ENCODE assay signal across 9 mouse cellular contexts in genomic region chr11:64925970-64926369, GRCm38 (mm10). TPM values are rescaled to one million over a fixed set of nuclear protein-coding genes. Genes with fewer than 3 reads are reported as not detected.
DNase-seq lines count a peak whose midpoint lies in the region.
"Had no signal": no experiment of that assay in that cellular context is flagged by ENCODE, and none has a peak within 500 bp of the region (broad histone marks: within the 10 kb centered on the region; RNA-seq: fewer than 3 reads in every experiment).

No protein-coding gene starts in this region.

- intact Hi-C loops in left cerebral cortex, postnatal 4 days (cut with DNase I) = no loop called here
- intact Hi-C loops in left cerebral cortex, postnatal 10 days (cut with DNase I) = no loop called here

- peak; percentile 75 to 81 for DNase-seq in cerebellum, postnatal 14 days
- DNase-seq in cerebellum, adult 9-10 months = no peak
- DNase-seq in left cerebral cortex, postnatal 4 days = peak; percentile 64
- no peak for DNase-seq in left cerebral cortex, postnatal 10 days (ENCODE audit: extremely low spot score in 1 of 2, low spot score in 2 of 2)
- DNase-seq in urinary bladder, postnatal 14 days (ENCODE audit: low spot score) = peak; percentile 16
- DNase-seq in urinary bladder, adult 2 months (ENCODE audit: low spot score) = no peak
- peak; percentile 2 for DNase-seq in skeletal muscle tissue, adult 2 months (ENCODE audit: low read depth, low spot score)
- no peak for DNase-seq in kidney, postnatal 25 days
- DNase-seq: kidney, adult 11 months had no signal

RNA-seq across cellular contexts. Expression of gene Elac2, which starts 52.9 kb away (rescaled TPM):
- total RNA-seq in left cerebral cortex, postnatal 4 days (2021) = 10 to 100 TPM; 28.3 to 30.5 TPM
- 10 to 100 TPM; 24.7 to 26.3 TPM for total RNA-seq in left cerebral cortex, postnatal 10 days (2021)
- polyA plus RNA-seq in urinary bladder, adult 2 months (2012; rRNA removed) = 18.1 and 18.6 TPM in 2 replicates

Comparison
In these comparisons a context has a peak if more than half of its experiments do, and no peak if none do; other contexts are left out.
1. DNase-seq: peak in cerebellum, postnatal 14 days (2 of 2), left cerebral cortex, postnatal 4 days (single experiment), urinary bladder, postnatal 14 days (single experiment) and skeletal muscle tissue, adult 2 months (single experiment); none in cerebellum, adult 9-10 months (single experiment), left cerebral cortex, postnatal 10 days (0 of 2), urinary bladder, adult 2 months (single experiment) and kidney, postnatal 25 days (0 of 2).